Mouse (Mus musculus): ENCODE measurements at regions not wholly inside any gene's neighbourhood (a gene's known extent, or its start where the extent isn't known, plus 50 kb on each side); places are given as distances from the start of the nearest gene placed in this dataset.

- TF ChIP-seq CTCF (IDR thresholded peaks at IDR 0.05; ENCODE audit: extremely low read depth, insufficient read length, insufficient replicate concordance, low read depth, low read length) (no peak), POLR2A (IDR thresholded peaks at IDR 0.05; ENCODE audit: low read depth, low read length) (no peak)
These were observed 91.6 kb downstream of the H2al1j start for GRCm38 (mm10) chrX:11419162-11419631.
